Mouse (Mus musculus) testis, adult 2 months (tissue): ENCODE data around the gene Rapgef3. TPM values are rescaled to one million over a fixed set of nuclear protein-coding genes. Genes with fewer than 3 reads are reported as not detected.

Experiments used
- H3K27ac ChIP-seq: fragments of 200-500 bp; 2 replicates; pipeline ENCODE4 v1.5.1; 2012; ENCODE audit warnings: low read depth, low read length; ENCODE audit not compliant: control insufficient read depth, insufficient read depth
- H3K27me3 ChIP-seq: fragments of 200-500 bp; 2 replicates; pipeline ENCODE4 v1.6.1; 2012; ENCODE audit warnings: mild to moderate bottlenecking, low read length, moderate library complexity; ENCODE audit not compliant: control insufficient read depth, insufficient read depth
- H3K36me3 ChIP-seq: fragments of 200-500 bp; 2 replicates; pipeline ENCODE4 v1.6.1; 2012; ENCODE audit warnings: mild to moderate bottlenecking, low read length; ENCODE audit not compliant: control insufficient read depth, insufficient read depth
- H3K4me1 ChIP-seq: fragments of 200-500 bp; 2 replicates; pipeline ENCODE4 v1.6.1; 2012; ENCODE audit warnings: low read length; ENCODE audit not compliant: control insufficient read depth, insufficient read depth
- H3K4me3 ChIP-seq: fragments of 200-500 bp; 2 replicates; pipeline ENCODE4 v1.5.1; 2012; ENCODE audit warnings: low read depth, mild to moderate bottlenecking, low read length, moderate library complexity, mixed read lengths; ENCODE audit not compliant: control insufficient read depth
- CTCF ChIP-seq: fragments of 200-500 bp; IDR thresholded peaks from 2 replicates; pipeline ENCODE4 v1.5.1; 2012; ENCODE audit warnings: low read depth, mild to moderate bottlenecking, inconsistent platforms, low read length, moderate library complexity; ENCODE audit not compliant: control insufficient read depth, insufficient read depth, insufficient replicate concordance
- POLR2A ChIP-seq: fragments of 200-500 bp; IDR thresholded peaks from 2 replicates; pipeline ENCODE4 v1.6.1; 2012; ENCODE audit warnings: low read depth, mild to moderate bottlenecking, inconsistent platforms, low read length, moderate library complexity; ENCODE audit not compliant: control insufficient read depth
- polyA plus RNA-seq: library from polyadenylated mRNA; depleted of rRNA; stranded (reverse); fragments of >200 nt; gene quantifications from 2 replicates; pipeline ENCODE4 v1.2.3, GENCODE M21; 2012; rRNA removed

Gene Rapgef3
- polyA plus RNA-seq, 1 experiment = 16.1 TPM

GRCm38 (mm10) chr15:97705211-97706050 is 62.3 kb downstream of the Rapgef3 start, which contains the start of gene Rpap3:
Gene Rpap3, minus strand, starts transcription at chr15:97705825.
- H3K27ac ChIP-seq = peak within 1 kb of the TSS; percentile 5; the same call in 1 of the 2 replicates
- peak within 1 kb of the TSS; percentile 92 for H3K4me3 ChIP-seq
- H3K27me3 ChIP-seq = no peaks in the 10 kb centered on the region
- peaks cover 3% of the 10 kb centered on the region for H3K4me1 ChIP-seq
- TF ChIP-seq CTCF = no peak
- TF ChIP-seq POLR2A = peak; percentile 84
- no peaks in the 10 kb centered on the region for H3K36me3 ChIP-seq

DNA sequence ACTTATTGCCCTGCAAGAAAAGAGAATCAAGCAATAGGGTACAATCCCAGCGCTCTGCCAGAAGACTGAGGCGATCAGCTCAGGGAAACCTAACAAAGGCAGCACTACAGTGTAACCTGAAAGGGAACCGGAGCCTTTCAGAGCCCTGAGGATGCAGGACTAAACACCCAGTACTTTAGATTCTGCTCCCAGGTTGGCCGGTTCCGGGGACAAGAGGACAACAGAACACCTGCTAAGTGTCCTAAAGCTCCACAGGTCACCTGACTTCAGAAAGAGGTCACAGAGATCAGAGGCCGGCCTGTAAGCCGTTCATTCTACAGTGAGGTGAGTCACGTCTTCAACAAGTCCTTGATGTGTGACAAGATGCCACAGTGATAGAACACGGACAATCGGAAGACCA is 71.2 kb downstream of the Rapgef3 start:
- Histone ChIP-seq H3K4me1 (no peaks in the 10 kb centered on the region), H3K27ac (no peak overlapping the region), H3K27me3 (no peaks in the 10 kb centered on the region), H3K36me3 (peaks cover 2% of the 10 kb centered on the region; the same call in 1 of the 2 replicates), H3K4me3 (no peak overlapping the region)
- TF ChIP-seq CTCF (no peak), POLR2A (no peak)

Other genes starting within 250 kb of the Rapgef3 start
- 3.7 and 3.9 TPM in 2 replicates for gene Rpap3, start 62.1 kb downstream of the Rapgef3 start, polyA plus RNA-seq
- 0.89 and 1.1 TPM in 2 replicates for gene Endou, start 36.6 kb downstream of the Rapgef3 start, polyA plus RNA-seq
- 16.3 and 17.0 TPM in 2 replicates for gene Slc48a1, start 10.5 kb upstream of the Rapgef3 start, polyA plus RNA-seq
- gene Hdac7, start 76.5 kb upstream of the Rapgef3 start, polyA plus RNA-seq = 6.1 and 6.5 TPM in 2 replicates
- 5.4 and 5.7 TPM in 2 replicates for gene Vdr, start 142.7 kb upstream of the Rapgef3 start, polyA plus RNA-seq
- gene Tmem106c, start 196.2 kb upstream of the Rapgef3 start, polyA plus RNA-seq = 55.7 and 58.7 TPM in 2 replicates
- 13.5 and 14.6 TPM in 2 replicates for gene Col2a1, start 236.7 kb upstream of the Rapgef3 start, polyA plus RNA-seq